Mouse (Mus musculus): ENCODE results near the gene Tgfb2. TPM values are rescaled to one million over a fixed set of nuclear protein-coding genes. Genes with fewer than 3 reads are reported as not detected.

The Tgfb2 gene
- total and polyA plus RNA-seq, 3 experiments: 0.02 to 0.33 (median 0.30) TPM

DNA sequence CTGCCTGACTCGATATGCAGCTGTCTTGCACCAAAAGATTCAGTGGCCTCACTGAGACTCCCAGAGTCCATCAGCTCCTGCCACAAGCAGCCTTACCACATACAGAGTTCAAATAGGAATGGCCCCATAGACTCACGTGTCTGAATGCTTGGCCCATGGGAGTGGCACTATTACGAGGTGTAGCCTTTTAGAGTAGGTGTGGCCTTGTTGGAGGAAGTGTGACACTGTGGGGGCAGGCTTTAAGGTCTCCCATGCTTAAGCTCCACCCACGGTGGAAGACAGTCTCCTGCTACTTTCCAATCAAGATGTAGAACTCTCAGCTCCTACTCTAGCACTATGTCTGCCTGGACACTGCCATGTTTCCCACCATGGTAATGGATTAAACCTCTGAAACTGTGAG is 23.0 kb upstream of the Tgfb2 start:
- H3K36me3 ChIP-seq (replicated peaks): peaks cover 62% of the 10 kb centered on the region
- no peak overlapping the region for H3K4me3 ChIP-seq (ENCODE audit: low read depth, low read length)
- 0 out of 2 replicates have a peak, but pooled peaks cover 1% of the 10 kb centered on the region for H3K9me3 ChIP-seq (replicated peaks)
- DNase-seq (ENCODE audit: low spot score) (no peak), ATAC-seq (ENCODE audit: extremely low read depth, insufficient number of reproducible peaks, low FRiP score, poor library complexity, severe bottlenecking) (peak; percentile 71)
- TF ChIP-seq TAL1 (conservative IDR thresholded peaks at IDR 0.05; ENCODE audit: low read depth, low read length) (no peak), GATA1 (IDR thresholded peaks at IDR 0.05; ENCODE audit: borderline replicate concordance, low read length) (no peak), GATA2 (IDR thresholded peaks at IDR 0.05; ENCODE audit: borderline replicate concordance, low read depth, low read length) (no peak), CTCF (IDR thresholded peaks at IDR 0.05; ENCODE audit: low read depth, low read length) (no peak), POLR2AphosphoS5 (IDR thresholded peaks at IDR 0.05; ENCODE audit: insufficient replicate concordance, low read depth, low read length) (no peak)
- H3K27me3 ChIP-seq (ENCODE audit: insufficient read depth, low read length): no peaks in the 10 kb centered on the region
- H3K4me1 ChIP-seq (ENCODE audit: insufficient read depth, low read depth, low read length): peaks cover 11% of the 10 kb centered on the region

DNA sequence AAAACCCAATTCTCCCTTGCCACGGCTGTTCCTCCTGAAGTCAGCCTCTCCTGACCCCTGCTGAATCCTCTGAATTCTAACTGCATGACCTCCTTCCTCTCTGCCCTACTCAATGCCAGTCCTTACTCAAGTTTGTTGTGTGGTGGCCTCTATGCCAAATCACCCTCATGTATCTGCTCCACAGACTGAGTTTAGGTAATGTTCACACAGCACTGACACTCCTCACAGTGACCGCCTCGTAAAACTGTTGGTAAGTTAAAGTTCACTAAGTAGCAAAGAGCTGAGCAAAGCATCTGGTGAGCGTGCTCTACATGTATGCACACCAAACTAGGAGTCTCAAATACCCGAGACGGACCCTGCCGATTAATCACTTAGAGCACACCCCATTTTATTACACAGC is 20.3 kb upstream of the Tgfb2 start:
- H3K36me3 ChIP-seq (replicated peaks): peaks cover 74% of the 10 kb centered on the region
- no peak overlapping the region for H3K4me3 ChIP-seq (ENCODE audit: low read depth, low read length)
- TF ChIP-seq GATA1 (IDR thresholded peaks at IDR 0.05; ENCODE audit: borderline replicate concordance, low read length) (no peak), POLR2AphosphoS5 (IDR thresholded peaks at IDR 0.05; ENCODE audit: insufficient replicate concordance, low read depth, low read length) (no peak), CTCF (IDR thresholded peaks at IDR 0.05; ENCODE audit: low read depth, low read length) (no peak), TAL1 (conservative IDR thresholded peaks at IDR 0.05; ENCODE audit: low read depth, low read length) (no peak), GATA2 (IDR thresholded peaks at IDR 0.05; ENCODE audit: borderline replicate concordance, low read depth, low read length) (no peak)
- H3K27me3 ChIP-seq (ENCODE audit: insufficient read depth, low read length): no peaks in the 10 kb centered on the region
- no peak for DNase-seq (ENCODE audit: low spot score)
- ATAC-seq (ENCODE audit: extremely low read depth, insufficient number of reproducible peaks, low FRiP score, poor library complexity, severe bottlenecking): no peak
- H3K9me3 ChIP-seq (replicated peaks): no peaks in the 10 kb centered on the region
- H3K4me1 ChIP-seq (ENCODE audit: insufficient read depth, low read depth, low read length): peaks cover 11% of the 10 kb centered on the region

GRCm38 (mm10) chr1:186722299-186722698 is 16.5 kb upstream of the Tgfb2 start:
- Histone ChIP-seq H3K9me3 (replicated peaks) (no peaks in the 10 kb centered on the region), H3K4me1 (ENCODE audit: insufficient read depth, low read depth, low read length) (no peaks in the 10 kb centered on the region; the same call in 1 of the 2 replicates), H3K27me3 (ENCODE audit: insufficient read depth, low read length) (no peaks in the 10 kb centered on the region), H3K36me3 (replicated peaks) (peaks cover 89% of the 10 kb centered on the region), H3K4me3 (ENCODE audit: low read depth, low read length) (no peak overlapping the region)
- TF ChIP-seq GATA1 (IDR thresholded peaks at IDR 0.05; ENCODE audit: borderline replicate concordance, low read length) (no peak), CTCF (IDR thresholded peaks at IDR 0.05; ENCODE audit: low read depth, low read length) (no peak), POLR2AphosphoS5 (IDR thresholded peaks at IDR 0.05; ENCODE audit: insufficient replicate concordance, low read depth, low read length) (no peak), GATA2 (IDR thresholded peaks at IDR 0.05; ENCODE audit: borderline replicate concordance, low read depth, low read length) (no peak)
- DNase-seq (ENCODE audit: low spot score) (no peak), ATAC-seq (ENCODE audit: extremely low read depth, insufficient number of reproducible peaks, low FRiP score, poor library complexity, severe bottlenecking) (no peak)

- TF ChIP-seq CTCF (IDR thresholded peaks at IDR 0.05; ENCODE audit: low read depth, low read length): peak; percentile 99
- TF ChIP-seq POLR2AphosphoS5 (IDR thresholded peaks at IDR 0.05; ENCODE audit: insufficient replicate concordance, low read depth, low read length): no peak
- no peak for TF ChIP-seq TAL1 (conservative IDR thresholded peaks at IDR 0.05; ENCODE audit: low read depth, low read length)
- TF ChIP-seq GATA1 (IDR thresholded peaks at IDR 0.05; ENCODE audit: borderline replicate concordance, low read length): no peak
- no peak for TF ChIP-seq GATA2 (IDR thresholded peaks at IDR 0.05; ENCODE audit: borderline replicate concordance, low read depth, low read length)
- Histone ChIP-seq H3K4me3 (ENCODE audit: low read depth, low read length) (no peak overlapping the region), H3K36me3 (replicated peaks) (peaks cover 90% of the 10 kb centered on the region), H3K4me1 (ENCODE audit: insufficient read depth, low read depth, low read length) (no peaks in the 10 kb centered on the region; the same call in 1 of the 2 replicates), H3K9me3 (replicated peaks) (no peaks in the 10 kb centered on the region), H3K27me3 (ENCODE audit: insufficient read depth, low read length) (no peaks in the 10 kb centered on the region)
- DNase-seq (ENCODE audit: low spot score) (peak; percentile 48), ATAC-seq (ENCODE audit: extremely low read depth, insufficient number of reproducible peaks, low FRiP score, poor library complexity, severe bottlenecking) (peak; percentile 73)
These were observed 16.1 kb upstream of the Tgfb2 start for GRCm38 (mm10) chr1:186721846-186722245.

DNA sequence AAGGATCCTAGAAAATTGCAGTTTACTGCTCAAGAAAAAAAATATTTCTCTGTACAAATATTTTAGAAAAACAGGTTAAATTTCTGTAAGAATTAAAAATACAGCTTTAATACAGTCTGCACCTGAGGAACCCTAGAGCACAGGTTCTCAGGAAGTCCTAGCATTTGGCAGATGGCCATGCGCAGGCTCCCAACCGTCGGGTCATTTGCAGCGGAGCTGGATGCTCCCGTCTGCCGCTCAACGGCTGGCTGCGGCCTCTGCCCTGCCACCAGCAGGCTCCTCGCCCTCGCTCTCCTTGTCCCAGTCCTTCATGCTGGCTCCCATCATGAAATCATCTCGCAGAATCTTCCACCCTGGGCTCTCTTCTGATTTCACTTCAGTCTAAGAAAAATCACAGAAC is 15.4 kb upstream of the Tgfb2 start:
- no peak overlapping the region for H3K4me3 ChIP-seq (ENCODE audit: low read depth, low read length)
- DNase-seq (ENCODE audit: low spot score): no peak
- no peak for ATAC-seq (ENCODE audit: extremely low read depth, insufficient number of reproducible peaks, low FRiP score, poor library complexity, severe bottlenecking)
- no peak for TF ChIP-seq GATA1 (IDR thresholded peaks at IDR 0.05; ENCODE audit: borderline replicate concordance, low read length)
- TF ChIP-seq POLR2AphosphoS5 (IDR thresholded peaks at IDR 0.05; ENCODE audit: insufficient replicate concordance, low read depth, low read length): no peak
- TF ChIP-seq CTCF (IDR thresholded peaks at IDR 0.05; ENCODE audit: low read depth, low read length): no peak
- TF ChIP-seq GATA2 (IDR thresholded peaks at IDR 0.05; ENCODE audit: borderline replicate concordance, low read depth, low read length): no peak
- TF ChIP-seq TAL1 (conservative IDR thresholded peaks at IDR 0.05; ENCODE audit: low read depth, low read length): no peak
- no peaks in the 10 kb centered on the region for H3K4me1 ChIP-seq (ENCODE audit: insufficient read depth, low read depth, low read length)
- H3K36me3 ChIP-seq (replicated peaks): peaks cover 92% of the 10 kb centered on the region
- H3K9me3 ChIP-seq (replicated peaks): no peaks in the 10 kb centered on the region
- no peaks in the 10 kb centered on the region for H3K27me3 ChIP-seq (ENCODE audit: insufficient read depth, low read length)

- Histone ChIP-seq H3K36me3 (replicated peaks) (peaks cover 93% of the 10 kb centered on the region), H3K9me3 (replicated peaks) (no peaks in the 10 kb centered on the region), H3K4me3 (ENCODE audit: low read depth, low read length) (no peak overlapping the region), H3K27me3 (ENCODE audit: insufficient read depth, low read length) (no peaks in the 10 kb centered on the region), H3K4me1 (ENCODE audit: insufficient read depth, low read depth, low read length) (no peaks in the 10 kb centered on the region)
- TF ChIP-seq GATA1 (IDR thresholded peaks at IDR 0.05; ENCODE audit: borderline replicate concordance, low read length) (no peak), CTCF (IDR thresholded peaks at IDR 0.05; ENCODE audit: low read depth, low read length) (no peak), TAL1 (conservative IDR thresholded peaks at IDR 0.05; ENCODE audit: low read depth, low read length) (no peak), POLR2AphosphoS5 (IDR thresholded peaks at IDR 0.05; ENCODE audit: insufficient replicate concordance, low read depth, low read length) (no peak), GATA2 (IDR thresholded peaks at IDR 0.05; ENCODE audit: borderline replicate concordance, low read depth, low read length) (no peak)
- DNase-seq (ENCODE audit: low spot score) (no peak), ATAC-seq (ENCODE audit: extremely low read depth, insufficient number of reproducible peaks, low FRiP score, poor library complexity, severe bottlenecking) (no peak)
These were observed 13.9 kb upstream of the Tgfb2 start for GRCm38 (mm10) chr1:186719708-186720107.
